Mouse (Mus musculus) forebrain, embryonic 11.5 days (tissue): ENCODE results near the gene Klk6. TPM values are rescaled to one million over a fixed set of nuclear protein-coding genes. Genes with fewer than 3 reads are reported as not detected.

Source experiments
- ATAC-seq: fragments of 200-750 bp; cut with Nextera tagmentation; replicated peaks from 2 replicates; pipeline ENCODE4 v1.8.0; 2017; ENCODE audit warnings: moderate TSS enrichment; ENCODE audit not compliant: low FRiP score
- DNase-seq: peaks from one replicate; pipeline ENCODE4 v3.0.0-alpha.2; 2017; ENCODE audit warnings: low spot score
- H3K27ac ChIP-seq: fragments of 300-500 bp; sonication (generic); 2 replicates; pipeline ENCODE4 v1.5.1; 2014; ENCODE audit warnings: low read depth, low read length
- H3K27me3 ChIP-seq: fragments of 300-500 bp; sonication (generic); 2 replicates; pipeline ENCODE4 v1.6.1; 2014; ENCODE audit warnings: mild to moderate bottlenecking, low read length, mixed read lengths; ENCODE audit not compliant: control insufficient read depth, insufficient read depth
- H3K36me3 ChIP-seq: fragments of 300-500 bp; sonication (generic); 2 replicates; pipeline ENCODE4 v1.6.1; 2014; ENCODE audit warnings: mild to moderate bottlenecking, low read length, moderate library complexity, mixed read lengths; ENCODE audit not compliant: control insufficient read depth, insufficient read depth
- H3K4me1 ChIP-seq: fragments of 300-500 bp; sonication (generic); replicated peaks from 2 replicates; pipeline ENCODE4 v1.6.1; 2014; ENCODE audit warnings: low read length, mixed read lengths; ENCODE audit not compliant: control insufficient read depth, insufficient read depth
- H3K4me2 ChIP-seq: fragments of 300-500 bp; sonication (generic); 2 replicates; pipeline ENCODE4 v1.6.1; 2014; ENCODE audit warnings: low read depth, mild to moderate bottlenecking, low read length, moderate library complexity, mixed read lengths; ENCODE audit not compliant: severe bottlenecking
- H3K4me3 ChIP-seq: fragments of 300-500 bp; sonication (generic); 2 replicates; pipeline ENCODE4 v1.5.1; 2014; ENCODE audit warnings: low read depth, low read length
- H3K9ac ChIP-seq: fragments of 300-500 bp; sonication (generic); 2 replicates; pipeline ENCODE4 v1.6.1; 2014; ENCODE audit warnings: low read length
- H3K9me3 ChIP-seq: fragments of 300-500 bp; sonication (generic); 2 replicates; pipeline ENCODE4 v1.6.1; 2016; ENCODE audit warnings: low read length, mixed read lengths; ENCODE audit not compliant: control insufficient read depth
- WGBS: fragments of 180-500 bp; shearing (Covaris S2); extraction: QIAGEN DNeasy Blood & Tissue Kit; methylation state at CpG from one replicate; pipeline ENCODE4 v1.1.7; 2014; 5-methylcytosine and 5-hydroxymethylcytosine counted together
- polyA plus RNA-seq: library from polyadenylated mRNA; unstranded; fragments of >200 nt; fragmentation: Nextera tagmentation; extraction: Ambion mirVana; gene quantifications from 2 replicates; pipeline ENCODE4 v1.2.1, GENCODE M21; 2014

Gene Klk6
- polyA plus RNA-seq, 1 experiment from 2014 or later, result not detected

- Histone ChIP-seq H3K9ac (no peak overlapping the region; the same call in 1 of the 2 replicates), H3K27me3 (peaks cover 12% of the 10 kb centered on the region), H3K9me3 (no peaks in the 10 kb centered on the region), H3K36me3 (no peaks in the 10 kb centered on the region), H3K27ac (no peak overlapping the region), H3K4me2 (peak overlapping the region; percentile 79), H3K4me1 (no peaks in the 10 kb centered on the region), H3K4me3 (peak overlapping the region; percentile 37; the same call in 1 of the 2 replicates)
- 0 out of 2 replicates have a peak, but pooled peaks have one; percentile 24 for ATAC-seq
- WGBS, result 38% methylated on average over 13 of the region's 13 CpGs
- no peak for DNase-seq
These were observed 26.3 kb upstream of the Klk6 start for GRCm38 (mm10) chr7:43797844-43798462.

DNA sequence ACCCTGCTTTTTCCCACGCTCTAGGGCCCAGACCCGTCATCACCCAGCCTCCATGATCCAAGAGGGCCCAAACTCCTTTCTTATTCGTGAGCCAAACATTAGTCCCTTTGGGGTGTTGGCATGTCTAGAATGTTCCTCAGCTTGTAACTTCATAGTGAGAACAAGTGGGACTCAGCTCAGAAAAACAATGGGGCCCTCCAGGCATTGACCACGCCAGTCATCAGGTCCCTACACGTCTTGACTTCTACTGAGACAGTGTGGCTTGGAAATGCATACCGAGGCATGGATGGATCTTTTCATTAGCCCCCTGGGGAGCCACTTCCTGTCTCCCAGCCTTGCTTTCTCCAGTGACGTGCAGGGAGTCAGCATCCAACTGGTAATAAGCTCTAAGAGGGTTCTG lies 24.4 kb upstream of the Klk6 start:
- no peak overlapping the region for H3K4me2 ChIP-seq
- H3K9ac ChIP-seq, result no peak overlapping the region
- H3K9me3 ChIP-seq, result no peaks in the 10 kb centered on the region
- no peaks in the 10 kb centered on the region for H3K36me3 ChIP-seq
- H3K4me3 ChIP-seq, result no peak overlapping the region
- H3K4me1 ChIP-seq, result no peaks in the 10 kb centered on the region
- WGBS, result 82% methylated on average over 7 of the region's 7 CpGs
- H3K27ac ChIP-seq, result no peak overlapping the region
- no peak for DNase-seq
- peaks cover 12% of the 10 kb centered on the region for H3K27me3 ChIP-seq
- ATAC-seq, result no peak

DNA sequence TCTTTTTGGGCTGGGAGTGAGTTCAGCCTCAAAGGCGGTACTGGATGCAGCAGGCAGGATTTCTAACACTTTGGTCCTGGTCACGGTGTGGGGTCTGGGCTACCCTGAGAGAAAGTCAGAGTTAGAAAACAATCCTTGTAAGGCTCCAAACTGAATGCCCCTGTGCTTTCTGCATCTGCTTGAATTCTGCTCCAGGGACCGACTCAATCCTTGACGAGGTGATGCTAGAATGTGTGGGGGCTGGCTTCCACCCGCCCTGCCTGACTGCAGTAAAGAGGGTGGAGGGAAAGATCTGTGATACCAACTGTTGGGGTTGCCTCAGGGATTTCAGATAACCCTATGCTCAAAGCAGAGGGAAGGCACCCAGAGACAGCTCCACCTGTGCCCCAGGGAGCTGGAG lies 13.3 kb upstream of the Klk6 start, which contains the start of gene Klk7:
Klk7 (plus strand) TSS at position 301 of the 400 bp plus-strand sequence.
- ATAC-seq (no peak), DNase-seq (no peak)
- no peak within 1 kb of the TSS for H3K4me3 ChIP-seq
- no peaks in the 10 kb centered on the region for H3K27me3 ChIP-seq
- H3K9me3 ChIP-seq, result no peaks in the 10 kb centered on the region
- H3K4me1 ChIP-seq, result no peaks in the 10 kb centered on the region
- H3K9ac ChIP-seq, result no peak within 1 kb of the TSS
- H3K36me3 ChIP-seq, result no peaks in the 10 kb centered on the region
- WGBS, result 57% methylated on average over 5 of the region's 5 CpGs
- H3K27ac ChIP-seq, result no peak within 1 kb of the TSS
- H3K4me2 ChIP-seq, result no peak within 1 kb of the TSS

DNA sequence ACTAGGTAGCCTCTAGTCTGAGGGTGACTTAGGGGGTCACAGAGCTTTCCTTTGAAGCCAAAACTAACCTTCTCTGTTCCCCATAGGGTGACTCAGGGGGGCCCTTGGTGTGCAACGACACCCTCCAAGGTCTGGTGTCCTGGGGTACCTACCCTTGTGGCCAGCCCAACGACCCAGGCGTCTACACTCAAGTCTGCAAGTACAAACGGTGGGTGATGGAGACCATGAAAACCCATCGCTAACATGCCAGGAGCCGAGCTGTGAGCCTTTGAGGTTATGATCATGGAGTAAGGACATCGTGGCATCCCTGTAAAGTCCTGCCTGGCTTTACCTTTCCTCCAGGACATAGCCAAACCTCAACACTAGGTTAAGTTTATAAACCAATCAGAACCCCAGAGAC lies 9.1 kb upstream of the Klk6 start:
- Histone ChIP-seq H3K27ac (no peak overlapping the region), H3K4me2 (no peak overlapping the region), H3K27me3 (no peaks in the 10 kb centered on the region), H3K9me3 (no peaks in the 10 kb centered on the region), H3K9ac (no peak overlapping the region), H3K4me3 (no peak overlapping the region), H3K4me1 (no peaks in the 10 kb centered on the region), H3K36me3 (no peaks in the 10 kb centered on the region)
- 89% methylated on average over 7 of the region's 7 CpGs for WGBS
- ATAC-seq (no peak), DNase-seq (no peak)

DNA sequence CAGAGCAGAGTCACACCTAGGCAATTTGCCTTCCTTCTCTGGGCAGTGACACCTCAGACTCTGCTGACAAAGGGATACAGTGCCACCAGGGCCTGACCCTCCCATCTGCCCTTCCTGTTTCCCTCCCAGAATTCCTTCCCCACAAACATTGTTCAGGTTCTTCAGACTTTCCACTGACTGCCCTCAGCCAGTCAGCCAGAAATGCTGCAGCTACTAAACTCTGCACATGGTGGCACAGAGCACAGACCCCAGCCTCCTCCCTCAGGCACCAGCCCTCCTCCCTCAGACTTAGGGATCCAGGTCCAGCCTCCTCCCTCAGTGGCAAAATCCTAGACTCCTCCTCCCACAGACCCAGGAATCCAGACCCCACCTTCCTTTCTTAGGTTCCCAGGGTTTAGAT lies 7.6 kb upstream of the Klk6 start:
- H3K27ac ChIP-seq, result no peak overlapping the region
- ATAC-seq, result no peak
- no peak for DNase-seq
- no peaks in the 10 kb centered on the region for H3K4me1 ChIP-seq
- no peak overlapping the region for H3K4me2 ChIP-seq
- H3K9me3 ChIP-seq, result no peaks in the 10 kb centered on the region
- no peak overlapping the region for H3K9ac ChIP-seq
- no peaks in the 10 kb centered on the region for H3K27me3 ChIP-seq
- no peak overlapping the region for H3K4me3 ChIP-seq
- H3K36me3 ChIP-seq, result no peaks in the 10 kb centered on the region

GRCm38 (mm10) chr7:43821581-43821980 lies 2.7 kb upstream of the Klk6 start:
- H3K4me3 ChIP-seq, result no peak overlapping the region
- no peaks in the 10 kb centered on the region for H3K4me1 ChIP-seq
- H3K9me3 ChIP-seq, result no peaks in the 10 kb centered on the region
- no peak overlapping the region for H3K4me2 ChIP-seq
- H3K36me3 ChIP-seq, result no peaks in the 10 kb centered on the region
- ATAC-seq (no peak), DNase-seq (no peak)
- no peaks in the 10 kb centered on the region for H3K27me3 ChIP-seq
- WGBS, result 91% methylated on average over 7 of the region's 7 CpGs
- no peak overlapping the region for H3K9ac ChIP-seq
- H3K27ac ChIP-seq, result no peak overlapping the region

GRCm38 (mm10) chr7:43826056-43826455 lies 1.8 kb downstream of the Klk6 start:
- DNase-seq (no peak), ATAC-seq (no peak)
- H3K4me1 ChIP-seq, result no peaks in the 10 kb centered on the region
- no peak overlapping the region for H3K4me2 ChIP-seq
- no peaks in the 10 kb centered on the region for H3K36me3 ChIP-seq
- no peak overlapping the region for H3K4me3 ChIP-seq
- no peaks in the 10 kb centered on the region for H3K27me3 ChIP-seq
- H3K9ac ChIP-seq, result no peak overlapping the region
- no peak overlapping the region for H3K27ac ChIP-seq
- no peaks in the 10 kb centered on the region for H3K9me3 ChIP-seq
- 87% methylated on average over 5 of the region's 5 CpGs for WGBS

DNA sequence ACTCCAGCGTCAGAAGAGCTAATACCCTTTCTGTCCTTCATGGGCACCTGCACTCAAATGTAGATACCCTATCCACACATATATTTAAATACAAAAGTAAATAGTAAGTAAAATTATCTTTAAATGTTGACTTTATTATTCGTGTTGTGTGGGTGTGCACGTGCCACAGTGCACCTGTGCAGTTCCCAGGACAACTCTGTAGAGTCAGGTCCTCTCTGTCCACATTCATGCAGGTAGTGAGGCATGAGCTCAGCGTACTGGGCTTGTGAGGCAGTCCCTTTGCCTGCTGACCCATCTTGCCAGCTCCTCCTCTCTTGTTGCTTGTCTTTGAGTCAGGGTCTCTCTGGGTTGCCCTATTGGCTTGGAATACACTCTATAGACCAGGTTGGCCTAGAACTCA lies 3.4 kb downstream of the Klk6 start:
- no peak overlapping the region for H3K27ac ChIP-seq

GRCm38 (mm10) chr7:43829006-43829405 lies 4.7 kb downstream of the Klk6 start:
- WGBS, result 88% methylated on average over 8 of the region's 8 CpGs
- H3K9me3 ChIP-seq, result no peaks in the 10 kb centered on the region
- ATAC-seq (no peak), DNase-seq (no peak)
- H3K9ac ChIP-seq, result no peak overlapping the region
- no peak overlapping the region for H3K4me2 ChIP-seq
- no peaks in the 10 kb centered on the region for H3K36me3 ChIP-seq
- no peaks in the 10 kb centered on the region for H3K4me1 ChIP-seq
- no peak overlapping the region for H3K4me3 ChIP-seq
- H3K27me3 ChIP-seq, result no peaks in the 10 kb centered on the region
- no peak overlapping the region for H3K27ac ChIP-seq

More for the DNA sequence above, 3.4 kb downstream of the Klk6 start:
- Histone ChIP-seq H3K9me3 (no peaks in the 10 kb centered on the region), H3K27me3 (no peaks in the 10 kb centered on the region), H3K36me3 (no peaks in the 10 kb centered on the region), H3K4me2 (no peak overlapping the region), H3K9ac (no peak overlapping the region), H3K4me1 (no peaks in the 10 kb centered on the region), H3K4me3 (no peak overlapping the region)
- DNase-seq (no peak), ATAC-seq (no peak)
- WGBS, result 84% methylated on average over 4 of the region's 4 CpGs
